Mouse (Mus musculus) stomach, postnatal 0 days (tissue): ENCODE results near the gene Pak2. TPM values are rescaled to one million over a fixed set of nuclear protein-coding genes. Genes with fewer than 3 reads are reported as not detected.

Source experiments
- ATAC-seq: fragments of 200-750 bp; cut with Nextera tagmentation; 2 replicates; pipeline ENCODE4 v1.8.0; 2017; ENCODE audit not compliant: low FRiP score, low TSS enrichment
- DNase-seq: peaks from one replicate; pipeline ENCODE4 v3.0.0-alpha.2; 2016; ENCODE audit warnings: low spot score
- H3K27ac ChIP-seq: fragments of 300-500 bp; sonication (generic); replicated peaks from 2 replicates; pipeline ENCODE4 v1.5.1; 2014; ENCODE audit warnings: mild to moderate bottlenecking, control low read depth
- H3K27me3 ChIP-seq: fragments of 300-500 bp; sonication (generic); 2 replicates; pipeline ENCODE4 v1.6.1; 2014; ENCODE audit warnings: low read length; ENCODE audit not compliant: control insufficient read depth, insufficient read depth
- H3K36me3 ChIP-seq: fragments of 300-500 bp; sonication (generic); 2 replicates; pipeline ENCODE4 v1.6.1; 2014; ENCODE audit warnings: low read length, mixed read lengths; ENCODE audit not compliant: control insufficient read depth, insufficient read depth
- H3K4me1 ChIP-seq: fragments of 300-500 bp; sonication (generic); replicated peaks from 2 replicates; pipeline ENCODE4 v1.6.1; 2014; ENCODE audit warnings: antibody characterized with exemption; ENCODE audit not compliant: control insufficient read depth, insufficient read depth
- H3K4me2 ChIP-seq: fragments of 300-500 bp; sonication (generic); replicated peaks from 2 replicates; pipeline ENCODE4 v1.6.1; 2014; ENCODE audit warnings: low read depth, mild to moderate bottlenecking, control low read depth, moderate library complexity
- H3K4me3 ChIP-seq: fragments of 300-500 bp; sonication (generic); 2 replicates; pipeline ENCODE4 v1.5.1; 2014; ENCODE audit warnings: low read depth, low read length, control low read depth
- H3K9ac ChIP-seq: fragments of 300-500 bp; sonication (generic); 2 replicates; pipeline ENCODE4 v1.6.1; 2014; ENCODE audit warnings: mild to moderate bottlenecking, low read length, control low read depth, mixed read lengths
- H3K9me3 ChIP-seq: fragments of 300-500 bp; sonication (generic); 2 replicates; pipeline ENCODE4 v1.6.1; 2016; ENCODE audit warnings: low read length; ENCODE audit not compliant: control insufficient read depth
- CTCF ChIP-seq: IDR thresholded peaks from 2 replicates; pipeline ENCODE4 v1.5.1; 2016; ENCODE audit warnings: antibody characterized with exemption, low read depth, mild to moderate bottlenecking, moderate library complexity
- EP300 ChIP-seq: optimal IDR thresholded peaks from 2 replicates; pipeline ENCODE3; 2016; ENCODE audit warnings: antibody characterized with exemption
- WGBS: fragments of 180-500 bp; shearing (Covaris S2); extraction: QIAGEN DNeasy Blood & Tissue Kit; methylation state at CpG from one replicate; pipeline ENCODE4 v1.1.7; 2014; 5-methylcytosine and 5-hydroxymethylcytosine counted together
- polyA plus RNA-seq: library from polyadenylated mRNA; unstranded; fragments of >200 nt; fragmentation: Nextera tagmentation; extraction: Ambion mirVana; gene quantifications from 2 replicates; pipeline ENCODE4 v1.2.1, GENCODE M21; 2015

Gene Pak2
- polyA plus RNA-seq, 1 experiment from 2014 or later: 23.6 TPM

GRCm38 (mm10) chr16:32002509-32003477 lies 76.3 kb downstream of the Pak2 start, which contains the start of gene Senp5:
Senp5 (minus strand) TSS chr16:32003287.
- H3K4me2 ChIP-seq: peak within 1 kb of the TSS; percentile 92
- peak within 1 kb of the TSS; percentile 92 for H3K27ac ChIP-seq
- no peaks in the 10 kb centered on the region for H3K27me3 ChIP-seq
- peak within 1 kb of the TSS; percentile 96 for H3K9ac ChIP-seq
- peak; percentile 98 for ATAC-seq
- TF ChIP-seq EP300 (no peak), CTCF (peak; percentile 55)
- peak; percentile 96 for DNase-seq
- H3K4me1 ChIP-seq: peaks cover 7% of the 10 kb centered on the region; the same call in 1 of the 2 replicates
- no peaks in the 10 kb centered on the region for H3K36me3 ChIP-seq
- H3K4me3 ChIP-seq: peak within 1 kb of the TSS; percentile 96
- no peaks in the 10 kb centered on the region for H3K9me3 ChIP-seq
- 1% methylated on average over 66 of the region's 66 CpGs for WGBS

GRCm38 (mm10) chr16:31996371-31996770 lies 82.8 kb downstream of the Pak2 start:
- ATAC-seq (no peak), DNase-seq (no peak)
- no peak for TF ChIP-seq CTCF
- no peak for TF ChIP-seq EP300
- Histone ChIP-seq H3K4me1 (no peaks in the 10 kb centered on the region), H3K27me3 (no peaks in the 10 kb centered on the region), H3K9me3 (no peaks in the 10 kb centered on the region), H3K36me3 (no peaks in the 10 kb centered on the region; the same call in 1 of the 2 replicates), H3K4me3 (no peak overlapping the region), H3K4me2 (no peak overlapping the region), H3K27ac (no peak overlapping the region), H3K9ac (no peak overlapping the region)
- 76% methylated on average over 5 of the region's 5 CpGs for WGBS

GRCm38 (mm10) chr16:31993946-31994345 lies 85.2 kb downstream of the Pak2 start:
- Histone ChIP-seq H3K4me1 (no peaks in the 10 kb centered on the region), H3K4me3 (no peak overlapping the region), H3K9ac (no peak overlapping the region), H3K36me3 (peaks cover 6% of the 10 kb centered on the region; the same call in 1 of the 2 replicates), H3K27me3 (no peaks in the 10 kb centered on the region), H3K4me2 (no peak overlapping the region), H3K9me3 (no peaks in the 10 kb centered on the region), H3K27ac (no peak overlapping the region)
- DNase-seq (no peak), ATAC-seq (no peak)
- TF ChIP-seq EP300 (no peak), CTCF (no peak)

- no peak overlapping the region for H3K4me2 ChIP-seq
- no peaks in the 10 kb centered on the region for H3K27me3 ChIP-seq
- H3K36me3 ChIP-seq: peaks cover 6% of the 10 kb centered on the region; the same call in 1 of the 2 replicates
- ATAC-seq (no peak), DNase-seq (no peak)
- TF ChIP-seq CTCF: no peak
- no peak for TF ChIP-seq EP300
- H3K9me3 ChIP-seq: no peaks in the 10 kb centered on the region
- no peak overlapping the region for H3K9ac ChIP-seq
- WGBS: 94% methylated on average over 4 of the region's 4 CpGs
- no peak overlapping the region for H3K4me3 ChIP-seq
- no peaks in the 10 kb centered on the region for H3K4me1 ChIP-seq
- H3K27ac ChIP-seq: no peak overlapping the region
Measured at GRCm38 (mm10) chr16:31993195-31993594, 85.9 kb downstream of the Pak2 start.

- no peak for ATAC-seq
- no peak for DNase-seq
Measured at GRCm38 (mm10) chr16:31992039-31992438, 87.1 kb downstream of the Pak2 start.

GRCm38 (mm10) chr16:31980946-31981345 lies 98.2 kb downstream of the Pak2 start:
- H3K9me3 ChIP-seq: no peaks in the 10 kb centered on the region
- WGBS: 85% methylated on average over 5 of the region's 5 CpGs
- no peak overlapping the region for H3K9ac ChIP-seq
- TF ChIP-seq CTCF (no peak), EP300 (no peak)
- DNase-seq (no peak), ATAC-seq (no peak)
- H3K4me2 ChIP-seq: no peak overlapping the region
- no peaks in the 10 kb centered on the region; the same call in 1 of the 2 replicates for H3K36me3 ChIP-seq
- no peaks in the 10 kb centered on the region for H3K27me3 ChIP-seq
- H3K27ac ChIP-seq: no peak overlapping the region
- H3K4me1 ChIP-seq: no peaks in the 10 kb centered on the region
- no peak overlapping the region for H3K4me3 ChIP-seq

More at GRCm38 (mm10) chr16:31992039-31992438, 87.1 kb downstream of the Pak2 start:
- Histone ChIP-seq H3K27ac (no peak overlapping the region), H3K9ac (no peak overlapping the region), H3K4me3 (no peak overlapping the region), H3K9me3 (no peaks in the 10 kb centered on the region), H3K36me3 (peaks cover 6% of the 10 kb centered on the region; the same call in 1 of the 2 replicates), H3K4me1 (no peaks in the 10 kb centered on the region), H3K4me2 (no peak overlapping the region), H3K27me3 (no peaks in the 10 kb centered on the region)
- 47% methylated on average over 1 of the region's 1 CpGs for WGBS
- TF ChIP-seq EP300: no peak
- TF ChIP-seq CTCF: peak; percentile 38; the same call in 1 of the 2 replicates
